Mouse (Mus musculus): ENCODE measurements at regions not wholly inside any gene's neighbourhood (a gene's known extent, or its start where the extent isn't known, plus 50 kb on each side); places are given as distances from the start of the nearest gene placed in this dataset.

DNA sequence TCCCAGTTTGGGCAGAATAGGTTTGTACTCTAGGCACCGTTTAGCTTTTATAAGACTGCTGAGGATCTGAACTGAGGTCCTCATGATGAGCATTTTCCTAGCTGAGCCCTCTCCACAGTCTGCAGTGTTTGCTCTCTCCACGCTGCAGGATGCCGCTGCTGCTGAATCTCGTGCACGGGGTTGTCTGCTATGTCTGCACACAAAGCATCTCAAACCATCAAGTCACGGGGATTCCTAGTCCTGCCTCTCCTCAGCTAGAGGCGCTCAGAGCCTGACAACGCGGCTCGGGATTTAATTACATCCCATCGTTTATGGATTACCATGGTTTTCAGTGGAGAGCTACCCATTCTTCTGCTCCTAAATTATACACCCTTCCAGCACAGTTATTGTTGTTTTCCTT is 175.6 kb downstream of the Rnf144b start:
- no peak for DNase-seq (ENCODE audit: low spot score in 2 of 2)

DNA sequence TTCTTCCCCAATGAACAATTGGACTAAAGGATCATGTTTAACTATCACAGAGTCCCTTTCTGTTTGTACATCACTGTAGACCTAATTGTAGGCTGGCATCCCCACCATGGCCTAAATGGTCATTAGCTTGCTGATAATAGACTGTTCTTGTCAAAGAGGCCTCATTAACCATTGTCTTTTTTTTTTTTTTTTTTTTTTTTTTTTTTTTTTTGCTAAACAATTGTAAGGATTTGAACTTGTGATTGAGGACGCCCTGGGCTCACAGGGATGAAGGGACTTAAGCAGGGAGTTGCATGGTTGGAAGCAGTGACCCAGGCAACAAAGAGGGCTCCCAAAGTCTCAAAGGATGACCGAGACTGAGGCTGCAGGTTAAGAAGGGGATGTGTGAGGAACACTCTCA is 178.0 kb downstream of the Rnf144b start:
- no peak for DNase-seq (ENCODE audit: low spot score in 2 of 2)

GRCm38 (mm10) chr13:47301070-47301469 is 178.6 kb downstream of the Rnf144b start:
- DNase-seq (ENCODE audit: low spot score in 2 of 2): peak in 1 of 2 experiments; percentile 12

DNA sequence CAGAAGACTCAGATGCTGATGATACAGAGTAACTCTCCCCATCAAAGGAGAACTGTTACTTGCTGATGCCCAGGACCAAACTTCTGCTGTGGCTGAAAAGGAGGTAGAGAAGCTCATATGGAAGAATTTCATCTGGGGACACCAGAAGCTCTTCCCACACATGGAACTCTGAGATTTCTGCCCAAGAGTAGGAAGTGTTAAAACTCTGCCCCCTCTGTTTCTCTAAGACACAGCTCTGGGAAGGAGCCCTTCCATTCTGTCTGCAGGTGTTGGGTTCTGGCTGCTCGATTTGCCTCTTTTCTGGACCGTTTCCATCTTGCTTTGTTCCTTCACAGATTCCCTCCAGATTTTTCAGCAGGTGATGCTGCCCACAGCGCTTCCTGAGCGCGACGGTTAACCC is 187.0 kb downstream of the Rnf144b start:
- DNase-seq (ENCODE audit: low spot score in 2 of 2): no peak

DNA sequence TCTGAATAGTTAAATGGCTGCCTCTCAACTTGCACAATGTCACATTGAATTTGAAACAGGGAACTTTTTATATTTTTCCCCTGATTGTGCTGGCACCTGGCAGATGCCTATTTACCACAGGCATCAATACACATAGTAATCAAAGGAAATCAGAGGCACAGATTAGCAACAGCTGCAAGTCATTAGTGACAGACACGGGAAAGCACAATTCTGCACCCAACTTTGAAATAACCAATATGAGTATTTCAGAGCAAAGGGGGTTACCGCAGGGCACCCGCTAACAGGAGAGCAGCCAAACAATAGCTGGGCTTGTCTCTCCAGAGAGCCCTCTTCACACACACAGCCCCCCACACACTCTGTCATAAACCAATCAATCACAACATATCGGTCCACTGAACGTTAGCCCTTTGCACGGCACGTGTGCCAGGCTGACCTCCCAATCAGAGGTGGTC is 188.3 kb downstream of the Rnf144b start:
- no peak for DNase-seq (ENCODE audit: low spot score in 2 of 2)

- DNase-seq (ENCODE audit: low spot score in 2 of 2): no peak
Observed at GRCm38 (mm10) chr13:47319549-47319948, 197.1 kb downstream of the Rnf144b start.

GRCm38 (mm10) chr13:47321876-47322275 is 199.4 kb downstream of the Rnf144b start:
- no peak for DNase-seq (ENCODE audit: low spot score in 2 of 2)

GRCm38 (mm10) chr13:47335996-47336684 is 213.7 kb downstream of the Rnf144b start:
- peak; percentile 45 to 53 for DNase-seq (ENCODE audit: low spot score in 2 of 2)

- DNase-seq (ENCODE audit: low spot score in 2 of 2): peak; percentile 14 to 16
Observed at GRCm38 (mm10) chr13:47336865-47337441, 214.5 kb downstream of the Rnf144b start.

GRCm38 (mm10) chr13:47339411-47339810 is 217.0 kb downstream of the Rnf144b start:
- DNase-seq (ENCODE audit: low spot score in 2 of 2): peak in 1 of 2 experiments; percentile 21

GRCm38 (mm10) chr13:47342361-47342760 is 219.9 kb downstream of the Rnf144b start:
- no peak for DNase-seq (ENCODE audit: low spot score in 2 of 2)

DNA sequence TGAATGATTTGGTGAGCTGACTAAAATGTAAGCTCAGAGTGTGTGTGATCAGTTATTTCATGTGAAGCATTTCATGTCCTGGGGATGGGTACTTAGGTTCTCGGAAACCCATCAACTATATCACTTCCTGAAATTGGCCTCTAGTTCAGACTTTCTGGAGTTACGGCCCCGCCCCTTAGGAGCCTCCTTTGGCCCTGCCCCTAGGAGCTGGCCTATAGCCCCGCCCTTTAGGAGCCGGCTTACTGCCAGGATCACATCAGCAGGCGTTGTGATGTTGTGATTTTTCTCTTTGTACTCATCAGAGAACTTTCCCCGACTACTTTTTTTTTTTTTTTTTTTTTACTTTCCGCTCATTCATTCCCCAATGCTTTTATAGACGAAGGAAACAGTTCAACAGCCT is 223.1 kb downstream of the Rnf144b start:
- DNase-seq (ENCODE audit: low spot score in 2 of 2): no peak

- no peak for DNase-seq (ENCODE audit: low spot score in 2 of 2)
Observed at GRCm38 (mm10) chr13:47347835-47348234, 225.4 kb downstream of the Rnf144b start.

DNA sequence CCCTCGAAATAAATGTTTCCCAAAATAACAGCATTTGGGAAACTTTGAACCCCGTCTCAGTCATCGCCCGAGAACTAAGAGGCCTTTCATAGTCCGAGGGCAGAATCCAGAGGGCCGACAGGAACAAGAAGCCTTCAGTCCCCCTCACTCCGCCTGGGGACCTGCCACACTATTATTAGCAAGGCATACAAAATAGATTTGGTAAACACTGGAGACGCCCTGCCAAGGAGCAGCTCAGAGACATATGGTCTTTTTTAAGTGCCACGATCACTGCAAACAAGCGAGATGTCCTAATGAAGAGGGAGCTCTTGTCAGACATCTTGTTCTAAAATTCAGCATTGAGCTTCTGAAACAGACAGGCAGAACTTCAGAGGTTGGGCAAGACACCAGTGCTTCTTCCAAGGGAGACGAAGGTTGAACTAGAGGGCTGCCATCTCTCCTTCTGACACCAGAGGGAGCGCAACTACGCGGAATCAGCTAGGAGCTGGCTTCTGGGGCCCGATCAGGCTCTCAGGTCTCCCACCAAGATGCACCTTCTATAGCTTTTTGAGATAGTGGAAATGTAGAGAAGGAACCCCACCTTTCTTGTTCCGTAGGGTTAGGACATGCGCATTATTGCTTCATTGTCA is 226.2 kb downstream of the Rnf144b start:
- peak; percentile 62 to 88 for DNase-seq (ENCODE audit: low spot score in 2 of 2)

DNA sequence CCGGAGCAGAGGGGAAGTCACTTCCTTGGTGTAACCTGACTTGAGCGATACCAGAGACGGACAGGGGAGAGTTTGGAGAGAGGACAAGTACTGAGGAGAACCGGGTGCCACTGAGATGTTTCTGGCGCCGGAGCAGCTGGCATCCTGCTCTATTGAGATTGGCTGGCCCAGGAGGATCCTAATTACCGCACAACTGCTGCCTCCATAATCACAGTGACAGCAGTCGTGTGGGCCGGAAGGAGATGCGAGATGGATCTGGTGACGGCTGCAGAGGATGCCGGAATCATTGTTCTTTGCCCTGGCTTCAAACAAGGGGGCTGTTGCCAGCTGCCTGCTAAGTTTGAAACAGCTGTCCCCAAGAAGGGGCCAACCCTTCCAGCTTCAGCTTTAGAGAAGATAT is 232.0 kb downstream of the Rnf144b start:
- peak; percentile 33 to 49 for DNase-seq (ENCODE audit: low spot score in 2 of 2)

GRCm38 (mm10) chr13:47355169-47355568 is 232.7 kb downstream of the Rnf144b start:
- DNase-seq (ENCODE audit: low spot score in 2 of 2): no peak

DNA sequence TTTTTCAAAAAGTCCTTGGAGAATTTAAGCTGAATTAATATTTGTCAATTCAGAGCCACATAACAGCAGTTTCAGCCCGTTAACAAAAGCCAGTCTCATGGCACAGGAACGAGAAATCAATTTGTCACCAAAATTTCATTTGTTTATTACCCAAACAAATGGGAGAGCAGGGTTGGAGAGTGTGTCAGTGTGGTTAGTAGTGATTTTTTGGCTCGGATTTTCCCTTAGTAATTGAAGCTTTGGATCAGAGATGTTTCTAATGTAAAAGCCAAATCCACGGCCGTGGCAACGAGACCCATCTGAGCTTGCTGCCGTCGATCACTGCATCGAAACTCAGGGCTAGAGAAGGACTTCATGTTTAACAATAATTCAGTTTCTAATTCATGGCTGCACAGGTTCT is 236.5 kb downstream of the Rnf144b start:
- DNase-seq (ENCODE audit: low spot score in 2 of 2): no peak

- no peak for DNase-seq (ENCODE audit: low spot score in 2 of 2)
Observed at GRCm38 (mm10) chr13:47365776-47366175, 243.3 kb downstream of the Rnf144b start.

DNA sequence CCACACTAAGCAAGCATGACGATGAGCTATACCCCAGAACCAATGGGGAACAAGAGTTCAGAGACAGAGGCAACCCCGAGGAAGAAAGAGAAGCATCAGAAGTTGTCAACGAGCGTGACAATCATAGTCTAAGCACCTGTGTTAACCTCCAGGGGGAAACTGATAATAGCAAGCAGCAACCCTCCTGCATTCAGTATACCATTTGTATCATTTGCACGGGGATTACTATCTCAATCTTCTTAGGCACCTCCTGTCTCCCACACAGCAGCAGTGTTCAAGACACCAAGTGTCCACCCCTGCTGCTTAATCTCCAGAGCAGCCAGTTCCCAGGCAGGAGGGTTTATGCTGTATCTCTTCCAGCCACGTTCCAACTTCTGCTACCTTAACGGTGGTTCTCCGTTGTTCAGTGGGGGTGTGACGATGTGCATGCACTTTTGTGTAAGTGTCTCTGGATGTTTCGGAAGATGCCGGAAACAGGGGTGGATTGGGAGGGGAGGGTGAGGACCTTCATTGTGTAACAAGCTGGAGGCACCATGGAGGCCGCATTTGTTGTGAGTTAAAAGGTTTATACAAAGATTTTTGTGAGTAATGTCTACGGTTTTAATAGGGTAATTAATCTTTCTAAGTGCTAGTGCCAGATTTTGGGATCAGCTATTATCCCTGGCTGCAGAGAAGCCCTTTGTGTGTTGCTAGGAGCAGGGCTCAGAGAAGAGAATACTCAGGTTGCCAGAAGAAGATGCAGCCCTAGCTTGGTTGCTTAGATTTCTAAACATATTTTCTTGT is 245.8 kb downstream of the Rnf144b start:
- no peak for DNase-seq (ENCODE audit: low spot score in 2 of 2)

GRCm38 (mm10) chr13:47374583-47374982 is 252.1 kb downstream of the Rnf144b start:
- no peak for DNase-seq (ENCODE audit: low spot score in 2 of 2)

DNA sequence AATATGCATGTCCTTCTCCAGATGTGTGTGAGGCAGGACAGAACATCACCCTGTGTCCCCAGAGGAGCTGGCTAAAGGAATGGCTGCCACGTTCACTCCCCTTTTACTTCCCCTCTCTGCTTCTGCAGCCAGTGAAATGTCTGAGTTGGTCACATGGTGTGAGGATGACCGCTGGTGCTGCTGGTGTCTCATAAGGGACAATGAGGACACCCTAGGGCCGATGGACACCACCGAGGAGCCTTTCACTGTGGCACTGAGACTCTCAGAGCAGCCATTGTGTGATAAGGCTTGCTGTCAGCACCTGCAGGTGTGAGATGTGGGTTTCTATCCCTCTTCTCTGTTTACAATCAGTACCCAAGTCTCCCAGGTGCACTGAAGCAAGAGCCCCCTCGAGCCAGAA is 268.6 kb downstream of the Rnf144b start:
- DNase-seq (ENCODE audit: low spot score in 2 of 2): no peak

All from layer of hippocampus, adult 8-10 months (tissue).